Mouse (Mus musculus) cerebellum, adult 2 months (tissue): ENCODE data around the gene Gpr75.

ENCODE experiments used
- CTCF ChIP-seq: fragments of 200-500 bp; IDR thresholded peaks from 2 replicates; pipeline ENCODE4 v1.5.1; 2011; ENCODE audit warnings: low read depth, mild to moderate bottlenecking, control low read depth, low read length, moderate library complexity, borderline replicate concordance; ENCODE audit not compliant: insufficient read depth
- POLR2A ChIP-seq: fragments of 200-500 bp; IDR thresholded peaks from 2 replicates; pipeline ENCODE4 v1.6.1; 2011; ENCODE audit warnings: low read length, control low read depth, borderline replicate concordance; ENCODE audit not compliant: insufficient read depth

GRCm38 (mm10) chr11:30885171-30885871 is at the start of gene Gpr75, which contains the start of gene Asb3:
- no peak for TF ChIP-seq CTCF
- peak; percentile 66; the same call in 1 of the 2 replicates for TF ChIP-seq POLR2A
